Mouse (Mus musculus) limb, embryonic 11.5 days (tissue): Measurements from ENCODE around the gene Ltc4s. TPM values are rescaled to one million over a fixed set of nuclear protein-coding genes. Genes with fewer than 3 reads are reported as not detected.

Source experiments
- ATAC-seq: fragments of 200-750 bp; cut with Nextera tagmentation; 2 replicates; pipeline ENCODE4 v1.8.0; 2017; ENCODE audit warnings: low read depth; ENCODE audit not compliant: insufficient number of reproducible peaks, low FRiP score, low TSS enrichment
- DNase-seq: peaks from one replicate; pipeline ENCODE4 v3.0.0-alpha.2; 2015; ENCODE audit warnings: low spot score
- H3K27ac ChIP-seq: fragments of 300-500 bp; sonication (generic); replicated peaks from 2 replicates; pipeline ENCODE4 v1.5.1; 2014; ENCODE audit warnings: low read depth, mild to moderate bottlenecking, low read length
- H3K27me3 ChIP-seq: fragments of 300-500 bp; sonication (generic); 2 replicates; pipeline ENCODE4 v1.6.1; 2014; ENCODE audit warnings: mild to moderate bottlenecking, low read length, mixed read lengths; ENCODE audit not compliant: control insufficient read depth, insufficient read depth
- H3K36me3 ChIP-seq: fragments of 300-500 bp; sonication (generic); 2 replicates; pipeline ENCODE4 v1.6.1; 2014; ENCODE audit warnings: mild to moderate bottlenecking, low read length, moderate library complexity, mixed read lengths; ENCODE audit not compliant: control insufficient read depth, insufficient read depth
- H3K4me1 ChIP-seq: fragments of 300-500 bp; sonication (generic); 2 replicates; pipeline ENCODE4 v1.6.1; 2014; ENCODE audit warnings: low read length, mixed read lengths; ENCODE audit not compliant: control insufficient read depth, insufficient read depth
- H3K4me2 ChIP-seq: fragments of 300-500 bp; sonication (generic); 2 replicates; pipeline ENCODE4 v1.6.1; 2014; ENCODE audit warnings: low read depth, mild to moderate bottlenecking, moderate library complexity; ENCODE audit not compliant: severe bottlenecking
- H3K4me3 ChIP-seq: fragments of 300-500 bp; sonication (generic); 2 replicates; pipeline ENCODE4 v1.5.1; 2014; ENCODE audit warnings: low read depth, low read length
- H3K9ac ChIP-seq: fragments of 300-500 bp; sonication (generic); 2 replicates; pipeline ENCODE4 v1.6.1; 2014; ENCODE audit warnings: mild to moderate bottlenecking, low read length
- H3K9me3 ChIP-seq: fragments of 300-500 bp; sonication (generic); 2 replicates; pipeline ENCODE4 v1.6.1; 2016; ENCODE audit warnings: low read length; ENCODE audit not compliant: control insufficient read depth
- WGBS: fragments of 180-500 bp; shearing (Covaris S2); extraction: QIAGEN DNeasy Blood & Tissue Kit; methylation state at CpG from one replicate; pipeline ENCODE4 v1.1.7; 2014; 5-methylcytosine and 5-hydroxymethylcytosine counted together
- polyA plus RNA-seq: library from polyadenylated mRNA; unstranded; fragments of >200 nt; fragmentation: Nextera tagmentation; extraction: Ambion mirVana; gene quantifications from 2 replicates; pipeline ENCODE4 v1.2.1, GENCODE M21; 2014

Gene Ltc4s
- polyA plus RNA-seq, 1 experiment from 2014 or later = 0.57 TPM

DNA sequence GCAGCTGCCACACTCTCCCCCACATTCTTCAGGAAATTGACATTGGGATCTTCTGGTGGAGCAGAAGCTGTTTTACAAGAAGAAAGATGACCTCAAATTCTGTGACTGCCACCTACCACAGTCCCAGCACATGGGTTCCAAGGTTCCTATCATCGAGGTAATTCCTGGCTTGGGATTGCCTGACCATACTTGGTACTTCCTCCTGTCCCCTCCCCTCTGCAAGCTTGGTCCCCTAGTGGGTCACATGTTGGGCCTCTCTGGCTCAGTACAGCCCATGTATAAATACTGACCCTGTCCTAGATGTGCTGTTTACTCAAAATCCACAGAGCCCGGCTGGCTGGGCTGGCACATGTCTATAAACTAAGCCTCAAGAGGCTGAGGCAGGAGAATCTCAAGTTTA lies 32.4 kb downstream of the Ltc4s start:
- Histone ChIP-seq H3K27ac (no peak overlapping the region), H3K9me3 (no peaks in the 10 kb centered on the region), H3K36me3 (peaks cover 45% of the 10 kb centered on the region), H3K9ac (no peak overlapping the region), H3K27me3 (no peaks in the 10 kb centered on the region), H3K4me3 (no peak overlapping the region), H3K4me1 (no peaks in the 10 kb centered on the region), H3K4me2 (no peak overlapping the region)
- no peak for ATAC-seq
- 87% methylated on average over 2 of the region's 2 CpGs for WGBS
- no peak for DNase-seq

DNA sequence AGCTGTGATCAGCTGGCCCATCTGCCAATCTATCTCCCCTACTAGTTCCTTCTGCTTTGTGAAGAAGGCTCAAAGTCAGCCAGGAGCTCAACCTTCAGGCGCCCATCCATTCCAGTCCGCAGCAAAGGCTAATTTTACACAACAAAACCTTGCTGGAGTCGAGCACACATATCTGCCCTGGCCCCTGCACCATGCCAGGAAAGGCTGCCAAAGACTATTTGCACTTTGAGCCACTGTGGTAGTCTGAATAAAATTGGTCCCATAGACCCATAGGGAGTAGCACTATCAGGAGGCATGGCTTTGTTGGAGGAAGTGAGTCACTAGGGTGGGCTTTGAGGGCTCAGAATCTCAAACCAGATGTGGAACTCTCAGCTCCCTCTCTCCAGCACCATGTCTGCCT lies 33.0 kb downstream of the Ltc4s start:
- no peaks in the 10 kb centered on the region for H3K27me3 ChIP-seq
- H3K9me3 ChIP-seq = no peaks in the 10 kb centered on the region
- no peak overlapping the region for H3K4me3 ChIP-seq
- H3K4me1 ChIP-seq = no peaks in the 10 kb centered on the region
- ATAC-seq (no peak), DNase-seq (no peak)
- no peak overlapping the region for H3K27ac ChIP-seq
- H3K4me2 ChIP-seq = no peak overlapping the region
- 95% methylated on average over 3 of the region's 3 CpGs for WGBS
- H3K36me3 ChIP-seq = peaks cover 51% of the 10 kb centered on the region
- no peak overlapping the region for H3K9ac ChIP-seq

DNA sequence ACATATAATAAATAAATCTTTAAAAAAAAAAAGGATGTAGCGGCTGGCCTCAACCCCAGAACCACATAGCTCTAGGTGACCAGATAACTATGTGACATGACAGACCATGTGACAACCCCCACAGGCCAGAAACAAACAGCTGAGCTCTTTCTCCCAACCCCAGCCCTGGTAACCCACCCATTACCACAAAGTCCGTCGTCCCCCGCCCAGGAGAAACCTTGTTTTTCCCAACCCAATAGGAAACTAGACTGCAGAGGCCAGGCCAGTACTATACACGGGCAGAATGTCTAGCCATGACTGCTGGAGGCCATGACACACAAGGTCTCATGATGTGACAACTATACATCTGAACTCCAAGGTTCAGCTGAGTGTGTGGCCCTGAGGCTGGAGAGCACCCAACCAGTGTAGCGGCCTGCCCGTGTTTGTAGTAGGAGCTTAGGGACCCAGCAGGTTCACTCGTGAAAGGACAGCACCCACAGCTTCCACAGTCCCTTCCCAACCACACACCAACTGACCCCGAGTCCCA lies 35.1 kb downstream of the Ltc4s start:
- Histone ChIP-seq H3K9me3 (no peaks in the 10 kb centered on the region), H3K36me3 (peaks cover 62% of the 10 kb centered on the region), H3K4me2 (no peak overlapping the region), H3K4me1 (no peaks in the 10 kb centered on the region), H3K4me3 (no peak overlapping the region), H3K9ac (no peak overlapping the region), H3K27me3 (no peaks in the 10 kb centered on the region), H3K27ac (no peak overlapping the region)
- no peak for ATAC-seq
- WGBS = 88% methylated on average over 9 of the region's 9 CpGs
- no peak for DNase-seq

DNA sequence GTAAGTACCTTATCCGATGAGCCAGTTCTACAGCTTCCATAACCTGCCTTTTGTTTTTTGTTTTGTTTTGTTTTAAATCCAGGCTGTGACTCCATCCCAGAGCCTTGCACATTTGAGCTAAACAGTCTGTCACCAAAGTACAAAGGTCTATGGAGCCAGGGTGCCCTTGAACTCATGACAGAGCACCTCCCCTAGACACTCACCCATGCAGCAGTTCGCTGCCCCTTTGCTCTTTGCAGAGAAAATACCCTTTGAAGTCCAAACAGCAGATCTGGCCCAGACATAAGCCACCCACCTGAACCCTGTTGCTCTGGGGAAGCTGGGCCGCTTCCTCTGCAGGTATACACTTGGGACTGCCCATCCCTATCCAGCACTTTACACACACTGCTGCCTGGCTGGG lies 36.8 kb downstream of the Ltc4s start:
- H3K4me3 ChIP-seq = no peak overlapping the region
- DNase-seq (no peak), ATAC-seq (no peak)
- WGBS = 94% methylated on average over 3 of the region's 3 CpGs
- no peak overlapping the region for H3K9ac ChIP-seq
- H3K4me1 ChIP-seq = no peaks in the 10 kb centered on the region
- H3K27me3 ChIP-seq = no peaks in the 10 kb centered on the region
- no peak overlapping the region for H3K4me2 ChIP-seq
- H3K9me3 ChIP-seq = no peaks in the 10 kb centered on the region
- no peak overlapping the region for H3K27ac ChIP-seq
- peaks cover 55% of the 10 kb centered on the region for H3K36me3 ChIP-seq

DNA sequence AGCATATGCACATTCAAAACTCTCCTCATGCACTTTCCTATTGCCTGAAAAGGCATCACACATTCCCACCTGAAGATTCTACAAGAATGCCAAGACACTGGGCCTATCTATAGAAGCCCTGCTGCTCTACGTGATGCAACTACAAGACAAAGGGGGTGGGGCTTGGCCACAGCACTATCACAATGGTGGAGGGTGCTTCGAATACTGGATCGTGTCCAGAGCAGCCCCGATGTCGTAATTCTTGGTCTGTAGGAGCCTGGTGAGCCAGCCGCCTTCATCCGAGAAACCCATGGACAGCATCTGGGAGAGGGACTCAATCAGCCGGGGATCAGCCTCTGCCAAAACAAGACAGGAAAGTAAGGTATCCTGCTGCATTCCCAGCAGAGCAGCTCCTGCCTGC lies 37.8 kb downstream of the Ltc4s start:
- Histone ChIP-seq H3K27ac (no peak overlapping the region), H3K4me3 (no peak overlapping the region), H3K9ac (no peak overlapping the region), H3K9me3 (no peaks in the 10 kb centered on the region), H3K27me3 (no peaks in the 10 kb centered on the region), H3K36me3 (peaks cover 51% of the 10 kb centered on the region), H3K4me1 (no peaks in the 10 kb centered on the region), H3K4me2 (no peak overlapping the region)
- DNase-seq (no peak), ATAC-seq (no peak)
- WGBS = 94% methylated on average over 8 of the region's 8 CpGs

DNA sequence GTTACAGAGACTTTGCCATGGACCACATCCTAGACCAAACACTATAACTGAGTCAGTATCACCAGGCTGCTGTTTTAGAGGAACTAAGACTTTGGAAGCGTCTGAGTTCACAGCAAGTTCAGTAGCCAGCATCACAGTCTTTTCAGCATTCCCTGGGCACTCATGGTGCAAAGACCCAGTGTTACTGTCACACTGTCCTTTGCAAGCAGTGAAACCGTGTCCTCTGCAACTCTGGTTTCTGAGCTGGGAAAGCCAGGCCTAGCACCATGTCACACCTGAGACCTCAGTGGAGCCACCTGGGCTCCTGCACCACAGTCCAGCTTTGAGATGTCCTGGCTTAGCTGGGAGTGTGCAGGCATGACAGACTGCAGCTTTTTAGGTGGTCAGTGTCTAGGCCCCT lies 39.5 kb downstream of the Ltc4s start:
- no peak overlapping the region for H3K4me2 ChIP-seq
- H3K4me3 ChIP-seq = no peak overlapping the region
- 89% methylated on average over 2 of the region's 2 CpGs for WGBS
- no peaks in the 10 kb centered on the region for H3K4me1 ChIP-seq
- DNase-seq (no peak), ATAC-seq (no peak)
- H3K9me3 ChIP-seq = no peaks in the 10 kb centered on the region
- peaks cover 42% of the 10 kb centered on the region for H3K36me3 ChIP-seq
- no peak overlapping the region for H3K27ac ChIP-seq
- H3K9ac ChIP-seq = no peak overlapping the region
- H3K27me3 ChIP-seq = no peaks in the 10 kb centered on the region

DNA sequence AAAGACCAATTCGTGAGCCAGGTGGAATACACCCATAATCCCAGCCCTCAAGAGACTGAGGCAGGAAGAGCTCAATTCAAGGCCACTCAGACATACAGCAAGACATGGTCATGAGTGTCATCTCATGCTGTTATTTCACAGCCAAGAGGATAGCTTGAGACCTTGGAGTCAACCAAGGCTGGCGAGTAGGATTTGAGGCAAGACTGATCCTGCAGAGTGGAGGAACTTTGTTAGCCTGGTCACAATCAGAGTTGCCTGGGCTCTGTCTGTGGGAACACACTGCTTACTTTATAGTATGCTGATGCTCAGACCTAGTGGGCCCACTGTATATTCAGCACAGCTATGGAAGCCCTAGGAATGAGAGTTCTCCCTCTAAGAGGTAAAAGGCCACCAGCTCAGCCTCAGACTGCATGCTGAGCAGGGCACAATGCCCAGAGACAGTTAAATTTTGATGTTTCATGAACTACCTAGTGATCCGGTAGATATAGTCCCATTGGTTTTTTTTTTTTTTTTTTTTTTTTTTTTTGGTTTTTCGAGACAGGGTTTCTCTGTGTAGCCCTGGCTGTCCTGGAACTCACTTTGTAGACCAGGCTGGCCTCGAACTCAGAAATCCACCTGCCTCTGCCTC lies 40.1 kb downstream of the Ltc4s start:
- Histone ChIP-seq H3K9me3 (no peaks in the 10 kb centered on the region), H3K27ac (no peak overlapping the region), H3K4me1 (no peaks in the 10 kb centered on the region), H3K9ac (no peak overlapping the region), H3K4me3 (no peak overlapping the region), H3K36me3 (peaks cover 39% of the 10 kb centered on the region), H3K4me2 (no peak overlapping the region), H3K27me3 (no peaks in the 10 kb centered on the region)
- ATAC-seq (no peak), DNase-seq (no peak)
- WGBS = 95% methylated on average over 3 of the region's 5 CpGs

DNA sequence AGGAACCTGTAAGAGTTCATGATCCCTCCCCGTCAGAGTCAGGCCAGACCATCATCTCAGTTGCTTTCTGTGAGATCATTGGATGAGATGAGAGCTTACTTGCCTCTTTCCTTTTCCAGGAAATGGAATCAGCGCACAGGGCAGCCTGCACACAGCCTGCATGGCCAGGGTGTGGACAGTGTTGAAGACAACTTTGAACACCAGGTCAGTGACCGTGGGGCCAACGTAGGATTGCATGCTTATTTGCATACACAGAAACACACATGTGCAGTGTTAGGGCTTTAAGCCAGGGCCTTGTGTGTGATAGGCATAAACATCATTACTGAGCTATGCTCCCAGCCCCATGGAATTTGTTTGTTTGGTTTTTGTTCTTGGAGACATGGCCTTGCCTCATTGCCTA lies 40.9 kb downstream of the Ltc4s start:
- no peak overlapping the region for H3K9ac ChIP-seq
- H3K4me1 ChIP-seq = no peaks in the 10 kb centered on the region
- no peaks in the 10 kb centered on the region for H3K27me3 ChIP-seq
- no peak overlapping the region for H3K4me2 ChIP-seq
- H3K36me3 ChIP-seq = peaks cover 35% of the 10 kb centered on the region
- H3K4me3 ChIP-seq = no peak overlapping the region
- H3K9me3 ChIP-seq = no peaks in the 10 kb centered on the region
- WGBS = 87% methylated on average over 4 of the region's 4 CpGs
- H3K27ac ChIP-seq = no peak overlapping the region
- DNase-seq (no peak), ATAC-seq (no peak)

DNA sequence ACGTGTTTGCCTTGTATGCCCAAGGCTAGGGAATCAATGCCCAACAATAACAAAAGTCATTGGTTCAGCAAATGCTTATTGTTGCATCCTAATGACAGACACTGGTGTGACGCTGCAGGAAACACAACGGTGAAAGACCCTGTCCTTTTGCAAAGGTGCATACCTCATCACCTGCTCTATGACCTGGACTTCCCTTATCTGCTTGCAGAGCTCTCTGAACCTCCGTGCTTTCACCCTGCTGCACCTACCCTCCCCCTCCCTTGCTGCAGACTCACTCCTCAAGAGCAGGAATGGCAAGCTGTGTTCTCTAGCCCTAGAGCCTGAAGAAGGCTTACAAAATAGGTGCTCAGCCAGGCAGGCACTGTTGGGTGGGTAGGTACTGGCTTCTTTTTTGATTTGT lies 43.6 kb downstream of the Ltc4s start:
- Histone ChIP-seq H3K4me3 (no peak overlapping the region), H3K27me3 (no peaks in the 10 kb centered on the region), H3K9ac (no peak overlapping the region), H3K27ac (no peak overlapping the region), H3K4me2 (no peak overlapping the region), H3K36me3 (peaks cover 10% of the 10 kb centered on the region), H3K4me1 (no peaks in the 10 kb centered on the region), H3K9me3 (no peaks in the 10 kb centered on the region)
- WGBS = 80% methylated on average over 4 of the region's 4 CpGs
- no peak for ATAC-seq
- DNase-seq = no peak
